Mouse (Mus musculus) liver, embryonic 14.5 days (tissue): ENCODE measurements at regions not wholly inside any gene's neighbourhood (a gene's known extent, or its start where the extent isn't known, plus 50 kb on each side); places are given as distances from the start of the nearest gene placed in this dataset.

ENCODE experiments used
- CTCF ChIP-seq: IDR thresholded peaks from 2 replicates; pipeline ENCODE4 v1.5.1; 2016; ENCODE audit warnings: antibody characterized with exemption, low read depth, control low read depth
- EP300 ChIP-seq: IDR thresholded peaks from 2 replicates; pipeline ENCODE4 v1.6.1; 2016; ENCODE audit warnings: antibody characterized with exemption, low read depth

DNA sequence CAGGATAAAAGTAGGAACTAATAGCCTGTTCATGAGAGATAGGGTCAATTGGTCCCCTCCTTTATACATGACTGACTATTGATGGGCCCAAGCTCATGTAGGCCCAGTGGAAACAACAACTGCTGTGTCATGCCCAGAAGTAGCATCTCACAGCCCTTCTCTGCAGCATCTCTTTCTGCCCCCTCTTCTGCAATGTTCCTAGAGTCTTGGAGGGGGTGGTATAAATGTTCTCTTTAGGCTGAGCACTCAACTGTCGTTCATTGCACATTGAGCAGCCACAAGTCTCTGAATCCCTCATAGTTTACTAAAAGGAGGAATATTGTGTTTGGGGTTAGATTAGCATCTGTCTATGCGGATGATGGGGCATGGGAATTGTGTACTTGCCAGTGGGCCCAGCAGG, 324.1 kb downstream of the Phkb start:
- TF ChIP-seq CTCF (no peak), EP300 (no peak)
